In the genomic region with DNA sequence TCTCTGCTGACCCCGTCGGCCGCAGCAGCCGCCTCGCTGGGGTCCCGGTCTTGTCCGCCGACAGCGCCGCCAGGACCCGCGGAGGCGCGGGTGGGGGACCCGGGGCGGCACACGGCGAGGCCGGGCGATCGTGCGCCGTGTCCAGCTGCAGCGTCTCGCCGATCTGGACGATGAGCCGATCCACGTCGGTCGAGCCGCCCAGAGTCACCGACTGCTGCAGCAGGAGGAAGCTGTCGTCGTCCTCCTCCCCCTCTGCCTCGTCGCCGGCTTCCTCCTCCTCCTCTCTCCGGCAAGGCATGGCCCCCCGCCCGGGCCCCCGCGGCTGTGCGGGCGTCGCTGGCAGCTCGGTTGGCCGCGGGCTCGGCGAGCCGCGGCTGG, we compare ENCODE assay signal across 8 mouse cellular contexts. TPM values are rescaled to one million over a fixed set of nuclear protein-coding genes. Genes with fewer than 3 reads are reported as not detected.
DNase-seq lines count a peak whose midpoint lies in the region; ATAC-seq and TF ChIP-seq lines count a peak whose summit lies in the region.
"Not testable (repeated sequence)": the region's sequence is repeated elsewhere in the genome, so short reads cannot be mapped to it uniquely, and the experiment has no call there.

No protein-coding gene starts in this region.

- H3K27me3 ChIP-seq in E14TG2a.4 (ENCODE audit: insufficient read depth, low read length), result peaks cover 27% of the 10 kb centered on the region
- not testable (repeated sequence) for H3K27me3 ChIP-seq in cerebellum, adult 2 months (ENCODE audit: control insufficient read depth, insufficient read depth, low read length); forebrain, embryonic 14.5 days (replicated peaks; ENCODE audit: control insufficient read depth, insufficient read depth, low read length); heart, postnatal 0 days (ENCODE audit: control insufficient read depth, insufficient read depth, low read length); kidney, postnatal 0 days (ENCODE audit: insufficient read depth, low read length); liver, embryonic 16.5 days (ENCODE audit: control insufficient read depth, insufficient read depth, low read depth, low read length); midbrain, postnatal 0 days (ENCODE audit: insufficient read depth, low read length); stomach, embryonic 15.5 days (replicated peaks)

- WGBS in cerebellum, adult 2 months, result under 1% methylated on average over 47 of the region's 53 CpGs
- WGBS in forebrain, embryonic 14.5 days, result 1% methylated on average over 40 of the region's 53 CpGs
- WGBS in heart, postnatal 0 days, result 0% methylated on average over 20 of the region's 53 CpGs
- 0% methylated on average over 47 of the region's 53 CpGs for WGBS in kidney, postnatal 0 days
- WGBS in liver, embryonic 16.5 days (ENCODE audit: insufficient replicate concordance), result 1% methylated on average over 31 of the region's 53 CpGs
- WGBS in midbrain, postnatal 0 days, result under 1% methylated on average over 43 of the region's 53 CpGs
- WGBS in stomach, embryonic 15.5 days, result 1% methylated on average over 33 of the region's 53 CpGs

- H3K4me2 ChIP-seq in forebrain, embryonic 14.5 days (ENCODE audit: low read length), result peak overlapping the region; percentile 96
- H3K4me2 ChIP-seq in heart, postnatal 0 days (ENCODE audit: low read depth, low read length), result peak overlapping the region; percentile 100
- H3K4me2 ChIP-seq in kidney, postnatal 0 days (ENCODE audit: low read length), result peak overlapping the region; percentile 97
- H3K4me2 ChIP-seq in liver, embryonic 16.5 days (ENCODE audit: low read depth, low read length), result peak overlapping the region; percentile 84
- H3K4me2 ChIP-seq in midbrain, postnatal 0 days (ENCODE audit: low read depth, low read length, poor library complexity, severe bottlenecking), result peak overlapping the region; percentile 95
- peak overlapping the region; percentile 99 for H3K4me2 ChIP-seq in stomach, embryonic 15.5 days

- peak; percentile 60 for ATAC-seq in forebrain, embryonic 14.5 days
- ATAC-seq in heart, postnatal 0 days (ENCODE audit: insufficient read depth, low read depth), result peak; percentile 54
- ATAC-seq in kidney, postnatal 0 days (replicated peaks; ENCODE audit: low FRiP score, low read depth), result peak; percentile 44
- peak; percentile 37 for ATAC-seq in liver, embryonic 16.5 days (ENCODE audit: low read depth)
- peak; percentile 71 for ATAC-seq in midbrain, postnatal 0 days (ENCODE audit: low FRiP score)
- peak; percentile 39 for ATAC-seq in stomach, embryonic 15.5 days (ENCODE audit: insufficient read depth, low FRiP score, low read depth)

- H3K4me1 ChIP-seq in E14TG2a.4 (replicated peaks; ENCODE audit: low read depth, low read length), result peaks cover 58% of the 10 kb centered on the region
- H3K4me1 ChIP-seq in cerebellum, adult 2 months (ENCODE audit: control insufficient read depth, insufficient read depth, low read length); heart, postnatal 0 days (ENCODE audit: control insufficient read depth, insufficient read depth); midbrain, postnatal 0 days (ENCODE audit: insufficient read depth, low read length): not testable (repeated sequence)
- peaks cover 32% of the 10 kb centered on the region for H3K4me1 ChIP-seq in forebrain, embryonic 14.5 days (ENCODE audit: control insufficient read depth, insufficient read depth, low read length)
- peaks cover 19% of the 10 kb centered on the region for H3K4me1 ChIP-seq in kidney, postnatal 0 days (replicated peaks; ENCODE audit: insufficient read depth, low read length)
- peaks cover 27% of the 10 kb centered on the region for H3K4me1 ChIP-seq in liver, embryonic 16.5 days (ENCODE audit: control insufficient read depth, low read depth, low read length)
- peaks cover 13% of the 10 kb centered on the region for H3K4me1 ChIP-seq in stomach, embryonic 15.5 days

- H3K9ac ChIP-seq in forebrain, embryonic 14.5 days (ENCODE audit: low read length), result peak overlapping the region; percentile 90
- H3K9ac ChIP-seq in heart, postnatal 0 days (replicated peaks; ENCODE audit: low read depth, low read length), result peak overlapping the region; percentile 79
- peak overlapping the region; percentile 86 for H3K9ac ChIP-seq in kidney, postnatal 0 days (ENCODE audit: low read depth, low read length)
- H3K9ac ChIP-seq in liver, embryonic 16.5 days (ENCODE audit: low read depth, low read length), result peak overlapping the region; percentile 73
- H3K9ac ChIP-seq in midbrain, postnatal 0 days (replicated peaks; ENCODE audit: low read length, poor library complexity, severe bottlenecking), result peak overlapping the region; percentile 66
- peak overlapping the region; percentile 74 for H3K9ac ChIP-seq in stomach, embryonic 15.5 days

- H3K9me3 ChIP-seq in E14TG2a.4 (ENCODE audit: low read length); forebrain, embryonic 14.5 days (replicated peaks; ENCODE audit: control insufficient read depth, low read length); heart, postnatal 0 days (replicated peaks; ENCODE audit: control insufficient read depth, low read length); kidney, postnatal 0 days (replicated peaks; ENCODE audit: low read length); liver, embryonic 16.5 days (replicated peaks; ENCODE audit: control insufficient read depth, low read length); midbrain, postnatal 0 days (ENCODE audit: low read length); stomach, embryonic 15.5 days: not testable (repeated sequence)

- DNase-seq in cerebellum, adult 2 months; heart, postnatal 0 days (ENCODE audit: low spot score): not testable (repeated sequence)
- peak; percentile 74 for DNase-seq in forebrain, embryonic 14.5 days (ENCODE audit: low spot score)
- DNase-seq in kidney, postnatal 0 days (ENCODE audit: low spot score), result peak; percentile 59
- DNase-seq in midbrain, postnatal 0 days (ENCODE audit: low spot score), result peak; percentile 60

- TF ChIP-seq EP300 in heart, postnatal 0 days (IDR thresholded peaks at IDR 0.05; ENCODE audit: low read depth), result 0 out of 2 replicates have a peak, but pooled peaks have one; percentile 12

- TF ChIP-seq CTCF in E14TG2a.4 (conservative IDR thresholded peaks at IDR 0.05; ENCODE audit: low read length); cerebellum, adult 2 months (IDR thresholded peaks at IDR 0.05; ENCODE audit: borderline replicate concordance, insufficient read depth, low read depth, low read length); heart, postnatal 0 days (IDR thresholded peaks at IDR 0.05; ENCODE audit: low read depth); kidney, postnatal 0 days (IDR thresholded peaks at IDR 0.05; ENCODE audit: low read depth); midbrain, postnatal 0 days (IDR thresholded peaks at IDR 0.05): not testable (repeated sequence)

- not testable (repeated sequence) for TF ChIP-seq POLR2A in cerebellum, adult 2 months (IDR thresholded peaks at IDR 0.05; ENCODE audit: borderline replicate concordance, insufficient read depth, low read length)

- peaks cover 11% of the 10 kb centered on the region; the same call in 1 of the 2 replicates for H3K36me3 ChIP-seq in E14TG2a.4 (ENCODE audit: insufficient read depth, low read length)
- not testable (repeated sequence) for H3K36me3 ChIP-seq in forebrain, embryonic 14.5 days (ENCODE audit: control insufficient read depth, insufficient read depth, low read length); heart, postnatal 0 days (replicated peaks; ENCODE audit: control insufficient read depth, insufficient read depth, low read length); kidney, postnatal 0 days (ENCODE audit: insufficient read depth, low read length); liver, embryonic 16.5 days (ENCODE audit: control insufficient read depth, insufficient read depth); midbrain, postnatal 0 days (ENCODE audit: insufficient read depth, low read length); stomach, embryonic 15.5 days

- H3K27ac ChIP-seq in cerebellum, adult 2 months (ENCODE audit: insufficient read depth, low read length), result peak overlapping the region; percentile 34; the same call in 1 of the 2 replicates
- H3K27ac ChIP-seq in forebrain, embryonic 14.5 days (ENCODE audit: low read depth, low read length), result peak overlapping the region; percentile 92
- H3K27ac ChIP-seq in heart, postnatal 0 days (ENCODE audit: low read depth), result peak overlapping the region; percentile 83
- H3K27ac ChIP-seq in kidney, postnatal 0 days, result peak overlapping the region; percentile 94
- peak overlapping the region; percentile 87 for H3K27ac ChIP-seq in liver, embryonic 16.5 days (ENCODE audit: low read length)
- peak overlapping the region; percentile 85 for H3K27ac ChIP-seq in midbrain, postnatal 0 days (ENCODE audit: low read depth, low read length)
- peak overlapping the region; percentile 93 for H3K27ac ChIP-seq in stomach, embryonic 15.5 days

- peak overlapping the region; percentile 93 for H3K4me3 ChIP-seq in E14TG2a.4 (replicated peaks; ENCODE audit: low read length)
- peak overlapping the region; percentile 95 for H3K4me3 ChIP-seq in cerebellum, adult 2 months (replicated peaks; ENCODE audit: insufficient read depth, low read depth, low read length)
- H3K4me3 ChIP-seq in forebrain, embryonic 14.5 days (ENCODE audit: low read depth, low read length), result peak overlapping the region; percentile 89
- H3K4me3 ChIP-seq in heart, postnatal 0 days (ENCODE audit: low read depth, low read length), result peak overlapping the region; percentile 75
- H3K4me3 ChIP-seq in kidney, postnatal 0 days (replicated peaks; ENCODE audit: low read depth, low read length), result peak overlapping the region; percentile 78
- H3K4me3 ChIP-seq in liver, embryonic 16.5 days (ENCODE audit: low read depth, low read length), result peak overlapping the region; percentile 72
- peak overlapping the region; percentile 67 for H3K4me3 ChIP-seq in midbrain, postnatal 0 days (ENCODE audit: low read depth, low read length)
- peak overlapping the region; percentile 79 for H3K4me3 ChIP-seq in stomach, embryonic 15.5 days (replicated peaks)

RNA-seq across cellular contexts. Expression of gene Frat2, which starts 0.3 kb away (rescaled TPM):
- polyA plus RNA-seq in cerebellum, adult 2 months (2012; rRNA removed), result 6.9 and 7.1 TPM in 2 replicates
- 7.2 and 8.6 TPM in 2 replicates for polyA plus RNA-seq in forebrain, embryonic 14.5 days (2014; fragmentation: Nextera tagmentation; extraction: Ambion mirVana)
- total RNA-seq in heart, postnatal 0 days (2014; rRNA removed; ENCODE audit: low replicate concordance), result 5.6 and 8.7 TPM in 2 replicates
- polyA plus RNA-seq in heart, postnatal 0 days (2015; fragmentation: Nextera tagmentation; extraction: Ambion mirVana), result 1.4 and 1.9 TPM in 2 replicates
- polyA plus RNA-seq in kidney, postnatal 0 days (2015; fragmentation: Nextera tagmentation; extraction: Ambion mirVana), result 5.8 and 7.2 TPM in 2 replicates
- polyA plus RNA-seq in liver, embryonic 16.5 days (2015; fragmentation: Nextera tagmentation; extraction: Ambion mirVana), result 2.5 and 2.7 TPM in 2 replicates
- total RNA-seq in midbrain, postnatal 0 days (2014; rRNA removed), result 6.9 and 10.4 TPM in 2 replicates
- 6.7 and 8.0 TPM in 2 replicates for polyA plus RNA-seq in midbrain, postnatal 0 days (2015; fragmentation: Nextera tagmentation; extraction: Ambion mirVana)
- 6.9 and 9.0 TPM in 2 replicates for polyA plus RNA-seq in stomach, embryonic 15.5 days (2015; fragmentation: Nextera tagmentation; extraction: Ambion mirVana)

RNA-seq across cellular contexts. Expression of gene Frat1, which starts 17.8 kb away (rescaled TPM):
- 13.2 and 14.7 TPM in 2 replicates for polyA plus RNA-seq in cerebellum, adult 2 months (2012; rRNA removed)
- polyA plus RNA-seq in forebrain, embryonic 14.5 days (2014; fragmentation: Nextera tagmentation; extraction: Ambion mirVana), result 34.9 and 35.5 TPM in 2 replicates
- 2.1 and 5.9 TPM in 2 replicates for total RNA-seq in heart, postnatal 0 days (2014; rRNA removed; ENCODE audit: low replicate concordance)
- polyA plus RNA-seq in heart, postnatal 0 days (2015; fragmentation: Nextera tagmentation; extraction: Ambion mirVana), result 3.4 and 5.2 TPM in 2 replicates
- 11.1 and 11.4 TPM in 2 replicates for polyA plus RNA-seq in kidney, postnatal 0 days (2015; fragmentation: Nextera tagmentation; extraction: Ambion mirVana)
- 8.3 and 8.5 TPM in 2 replicates for polyA plus RNA-seq in liver, embryonic 16.5 days (2015; fragmentation: Nextera tagmentation; extraction: Ambion mirVana)
- 33.0 and 35.4 TPM in 2 replicates for total RNA-seq in midbrain, postnatal 0 days (2014; rRNA removed)
- 34.2 and 34.3 TPM in 2 replicates for polyA plus RNA-seq in midbrain, postnatal 0 days (2015; fragmentation: Nextera tagmentation; extraction: Ambion mirVana)
- 12.3 and 14.1 TPM in 2 replicates for polyA plus RNA-seq in stomach, embryonic 15.5 days (2015; fragmentation: Nextera tagmentation; extraction: Ambion mirVana)

RNA-seq across cellular contexts. Expression of gene Arhgap19, which starts 45.8 kb away (rescaled TPM):
- polyA plus RNA-seq in cerebellum, adult 2 months (2012; rRNA removed), result 2.4 and 2.5 TPM in 2 replicates
- 11.2 and 12.6 TPM in 2 replicates for polyA plus RNA-seq in forebrain, embryonic 14.5 days (2014; fragmentation: Nextera tagmentation; extraction: Ambion mirVana)
- total RNA-seq in heart, postnatal 0 days (2014; rRNA removed; ENCODE audit: low replicate concordance), result 11.1 and 13.2 TPM in 2 replicates
- 2.4 and 2.7 TPM in 2 replicates for polyA plus RNA-seq in heart, postnatal 0 days (2015; fragmentation: Nextera tagmentation; extraction: Ambion mirVana)
- 9.1 and 9.5 TPM in 2 replicates for polyA plus RNA-seq in kidney, postnatal 0 days (2015; fragmentation: Nextera tagmentation; extraction: Ambion mirVana)
- 25.6 and 27.5 TPM in 2 replicates for polyA plus RNA-seq in liver, embryonic 16.5 days (2015; fragmentation: Nextera tagmentation; extraction: Ambion mirVana)
- 4.5 and 5.7 TPM in 2 replicates for total RNA-seq in midbrain, postnatal 0 days (2014; rRNA removed)
- 2.5 and 2.9 TPM in 2 replicates for polyA plus RNA-seq in midbrain, postnatal 0 days (2015; fragmentation: Nextera tagmentation; extraction: Ambion mirVana)
- 19.1 and 20.8 TPM in 2 replicates for polyA plus RNA-seq in stomach, embryonic 15.5 days (2015; fragmentation: Nextera tagmentation; extraction: Ambion mirVana)

RNA-seq across cellular contexts. Expression of gene Rrp12, which starts 48.4 kb away (rescaled TPM):
- polyA plus RNA-seq in cerebellum, adult 2 months (2012; rRNA removed), result 15.1 and 16.4 TPM in 2 replicates
- 8.4 and 12.8 TPM in 2 replicates for polyA plus RNA-seq in forebrain, embryonic 14.5 days (2014; fragmentation: Nextera tagmentation; extraction: Ambion mirVana)
- 4.5 and 7.7 TPM in 2 replicates for total RNA-seq in heart, postnatal 0 days (2014; rRNA removed; ENCODE audit: low replicate concordance)
- 4.8 and 7.7 TPM in 2 replicates for polyA plus RNA-seq in heart, postnatal 0 days (2015; fragmentation: Nextera tagmentation; extraction: Ambion mirVana)
- polyA plus RNA-seq in kidney, postnatal 0 days (2015; fragmentation: Nextera tagmentation; extraction: Ambion mirVana), result 7.9 and 9.3 TPM in 2 replicates
- 7.4 and 7.5 TPM in 2 replicates for polyA plus RNA-seq in liver, embryonic 16.5 days (2015; fragmentation: Nextera tagmentation; extraction: Ambion mirVana)
- 20.6 and 21.2 TPM in 2 replicates for total RNA-seq in midbrain, postnatal 0 days (2014; rRNA removed)
- 13.9 and 14.1 TPM in 2 replicates for polyA plus RNA-seq in midbrain, postnatal 0 days (2015; fragmentation: Nextera tagmentation; extraction: Ambion mirVana)
- polyA plus RNA-seq in stomach, embryonic 15.5 days (2015; fragmentation: Nextera tagmentation; extraction: Ambion mirVana), result 13.7 and 14.2 TPM in 2 replicates

Comparison
In these comparisons a context has a peak if more than half of its experiments do, and no peak if none do; other contexts are left out.
1. H3K27ac ChIP-seq: peak in every context shown above with its lines; median percentile 94 in kidney, postnatal 0 days; 93 in stomach, embryonic 15.5 days; 92 in forebrain, embryonic 14.5 days; 87 in liver, embryonic 16.5 days; 85 in midbrain, postnatal 0 days; 83 in heart, postnatal 0 days; 34 in cerebellum, adult 2 months.